Mouse (Mus musculus) effector memory CD4-positive, alpha-beta T cell, adult 7 months (primary cell): Measurements from ENCODE around the gene Ift22. TPM values are rescaled to one million over a fixed set of nuclear protein-coding genes. Genes with fewer than 3 reads are reported as not detected.

Experiments used
- polyA plus RNA-seq: library from polyadenylated mRNA; unstranded; fragments of 100-300 nt; shearing (Covaris generic); gene quantifications from one replicate; pipeline ENCODE4 v1.2.1, GENCODE M21; 2017

Gene Ift22
- 5.8 TPM for polyA plus RNA-seq

DNA sequence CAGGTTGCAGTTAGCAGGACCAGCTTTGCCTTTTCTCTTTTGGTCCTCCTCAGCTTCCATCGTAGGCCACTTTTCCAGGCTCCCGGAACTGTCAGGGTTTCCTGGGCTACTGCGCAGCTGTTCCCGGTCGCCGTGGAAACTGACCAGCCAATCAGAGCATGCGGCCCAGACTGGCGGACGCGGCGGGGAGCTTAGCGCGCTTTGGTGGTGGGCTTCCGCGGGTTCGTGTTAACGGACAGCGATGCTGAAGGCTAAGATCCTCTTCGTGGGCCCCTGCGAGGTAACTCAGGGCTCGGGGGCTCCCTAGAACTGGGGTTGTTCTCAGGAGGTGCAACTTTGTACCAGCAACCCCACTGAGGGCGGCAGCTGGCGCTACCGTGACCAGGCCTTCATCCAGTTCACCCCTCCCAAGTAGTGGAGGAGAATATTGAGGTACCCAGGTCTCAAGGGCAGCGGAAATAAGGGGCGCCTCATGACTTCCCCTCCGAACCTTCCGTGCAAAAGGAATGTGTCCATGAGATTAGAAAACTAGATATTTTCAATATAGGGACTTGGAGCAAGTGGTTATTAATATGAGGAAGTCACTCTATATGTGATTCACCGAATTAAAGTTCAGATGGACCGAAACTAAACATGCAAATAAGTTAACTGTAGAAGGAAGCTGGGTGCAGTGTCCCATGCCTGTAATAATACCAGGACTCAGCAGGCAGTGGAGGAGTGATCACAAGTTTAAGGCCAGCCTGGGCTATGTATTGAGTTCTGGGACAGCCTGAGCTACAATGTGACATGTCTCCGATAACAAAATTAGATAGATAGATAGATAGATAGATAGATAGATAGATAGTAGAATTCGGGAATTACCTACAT is at the start of gene Ift22:
Ift22 (plus strand) TSS at position 160 of the 867 bp plus-strand sequence.

DNA sequence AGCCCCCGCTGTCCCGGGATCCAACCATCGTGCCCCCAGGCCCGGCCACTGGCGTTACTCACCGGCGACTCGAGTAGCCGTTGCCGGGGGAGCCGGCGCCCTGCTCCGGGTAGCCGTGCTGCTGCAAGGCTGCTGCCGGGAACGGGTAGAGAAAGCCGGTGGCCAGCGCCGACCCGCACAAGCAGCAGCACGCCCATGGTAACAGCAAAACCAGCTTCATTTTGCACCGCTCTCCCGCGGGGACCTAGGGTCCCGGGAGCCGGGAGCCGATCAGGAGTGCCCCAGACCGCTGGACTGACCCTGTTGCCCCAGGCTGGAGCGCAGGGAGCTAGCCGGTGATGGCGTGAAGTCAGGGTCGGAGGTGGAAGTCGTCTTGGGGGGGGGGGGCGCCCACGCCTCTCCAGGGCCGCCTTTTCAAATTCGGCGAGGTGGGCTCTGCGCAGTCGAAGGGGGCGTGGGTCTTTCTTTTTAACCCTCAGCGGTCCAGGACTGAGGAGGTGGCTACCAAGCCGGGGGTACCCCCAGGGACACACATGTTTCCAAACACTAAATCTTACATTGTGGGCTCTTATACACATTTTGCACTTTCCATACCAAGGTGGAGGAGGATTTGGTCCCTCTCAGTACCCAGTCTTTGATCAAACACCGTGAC is 25.0 kb upstream of the Ift22 start, which contains the start of gene Col26a1:
Col26a1 (minus strand) TSS at position 422 of the 652 bp plus-strand sequence.

DNA sequence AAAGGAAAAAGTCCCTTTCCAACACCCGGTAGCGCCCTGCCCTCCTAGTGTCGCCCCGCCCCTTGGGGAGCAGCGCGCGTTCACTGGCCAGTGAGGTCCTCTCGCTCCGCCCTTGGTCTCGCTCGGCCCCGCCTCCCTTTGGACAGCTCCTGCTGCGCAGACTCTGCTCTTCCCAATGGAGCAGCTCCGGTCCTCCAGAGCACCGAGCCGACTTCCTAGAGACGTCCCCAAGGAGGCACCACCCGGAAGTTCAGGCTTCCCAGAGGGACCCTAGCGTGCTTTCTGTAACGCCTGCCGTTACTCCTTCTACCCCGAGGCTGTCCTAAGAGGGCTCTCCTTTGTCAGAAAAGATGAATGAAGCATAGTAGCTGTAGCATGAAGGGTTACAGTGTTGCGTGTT is 45.1 kb downstream of the Ift22 start, which contains the start of gene Fis1:
Fis1 (plus strand) TSS at position 261 of the 400 bp plus-strand sequence.

Other genes with a start within 250 kb of the Ift22 start
- gene Myl10, start 215.0 kb upstream of the Ift22 start, polyA plus RNA-seq, result not detected
- gene Col26a1, start 24.9 kb upstream of the Ift22 start, polyA plus RNA-seq, result 1.1 TPM
- gene Fis1, start 45.1 kb downstream of the Ift22 start, polyA plus RNA-seq, result 156 TPM
- 0.40 TPM for gene Cldn15, start 58.5 kb downstream of the Ift22 start, polyA plus RNA-seq
- gene Plod3, start 78.9 kb downstream of the Ift22 start, polyA plus RNA-seq, result 6.2 TPM
- gene Znhit1, start 79.9 kb downstream of the Ift22 start, polyA plus RNA-seq, result 29.4 TPM
- gene Vgf, start 118.2 kb downstream of the Ift22 start, polyA plus RNA-seq, result not detected
- gene Ap1s1, start 138.0 kb downstream of the Ift22 start, polyA plus RNA-seq, result 44.9 TPM
- not detected for gene Serpine1, start 164.1 kb downstream of the Ift22 start, polyA plus RNA-seq
- 6.6 TPM for gene Trim56, start 208.1 kb downstream of the Ift22 start, polyA plus RNA-seq
- not detected for gene Muc3, start 241.2 kb downstream of the Ift22 start, polyA plus RNA-seq